Comparison of ENCODE assay signal across 9 mouse cellular contexts in the genomic region with DNA sequence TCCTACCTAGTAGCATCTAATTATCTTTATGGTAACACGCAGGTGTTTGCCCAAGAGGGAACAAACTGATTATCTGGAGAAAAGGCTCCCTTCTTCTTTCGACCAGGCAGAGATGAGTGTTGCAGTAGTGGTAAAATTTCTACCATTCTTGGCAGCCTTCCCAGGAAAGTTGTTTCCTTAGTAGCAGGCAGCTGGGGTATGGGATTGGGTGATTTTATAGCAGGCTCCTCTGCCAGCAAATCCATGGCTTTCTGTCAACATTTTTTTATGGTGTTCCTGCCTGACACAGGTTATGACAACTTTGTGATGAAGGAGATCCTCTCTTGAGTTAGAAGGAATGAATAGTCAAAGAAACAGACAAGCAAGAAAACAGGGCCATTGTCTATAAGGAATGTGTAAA. TPM values are rescaled to one million over a fixed set of nuclear protein-coding genes. Genes with fewer than 3 reads are reported as not detected.
DNase-seq lines count a peak whose midpoint lies in the region; ATAC-seq lines count a peak whose summit lies in the region.
"Had no signal": no experiment of that assay in that cellular context is flagged by ENCODE, and none has a peak within 500 bp of the region (broad histone marks: within the 10 kb centered on the region; RNA-seq: fewer than 3 reads in every experiment).

No protein-coding gene starts in this region.

- peak; percentile 42; the same call in 1 of the 2 replicates for ATAC-seq in forebrain, embryonic 14.5 days

- no peak overlapping the region for H3K4me2 ChIP-seq in forebrain, embryonic 14.5 days (ENCODE audit: low read length)

- no peaks in the 10 kb centered on the region for H3K27me3 ChIP-seq in forebrain, embryonic 14.5 days (replicated peaks; ENCODE audit: control insufficient read depth, insufficient read depth, low read length)
- no peaks in the 10 kb centered on the region for H3K27me3 ChIP-seq in forebrain, embryonic 10.5 days (ENCODE audit: poor library complexity, severe bottlenecking)

- H3K27ac ChIP-seq in forebrain, embryonic 14.5 days (ENCODE audit: low read depth, low read length) = no peak overlapping the region
- no peak overlapping the region for H3K27ac ChIP-seq in forebrain, embryonic 10.5 days

- no peaks in the 10 kb centered on the region for H3K4me1 ChIP-seq in forebrain, embryonic 14.5 days (ENCODE audit: control insufficient read depth, insufficient read depth, low read length)
- H3K4me1 ChIP-seq in forebrain, embryonic 10.5 days = no peaks in the 10 kb centered on the region

- no peaks in the 10 kb centered on the region for H3K9me3 ChIP-seq in forebrain, embryonic 14.5 days (replicated peaks; ENCODE audit: control insufficient read depth, low read length)
- H3K9me3 ChIP-seq in forebrain, embryonic 10.5 days = peaks cover 35% of the 10 kb centered on the region

- H3K9ac ChIP-seq in forebrain, embryonic 14.5 days (ENCODE audit: low read length) = no peak overlapping the region

- DNase-seq in forebrain, embryonic 14.5 days (ENCODE audit: low spot score) = peak; percentile 71
- DNase-seq in forebrain, embryonic 10.5 days (ENCODE audit: extremely low spot score, low spot score) = no peak
- DNase-seq in 3134 (ENCODE audit: extremely low read depth, insufficient read length, low spot score) = peak; percentile 23
- DNase-seq in cerebellum, postnatal 25 days = peak; percentile 11 to 27
- peak; percentile 44 for DNase-seq in layer of hippocampus, adult 9-11 months
- DNase-seq in spleen, adult 18-20 months = no peak
- no peak for DNase-seq in thymus, postnatal 25 days
- DNase-seq in adrenal gland, postnatal 25 days = no peak

- no peak overlapping the region for H3K4me3 ChIP-seq in forebrain, embryonic 14.5 days (ENCODE audit: low read depth, low read length)
- no peak overlapping the region for H3K4me3 ChIP-seq in forebrain, embryonic 10.5 days

- no peaks in the 10 kb centered on the region for H3K36me3 ChIP-seq in forebrain, embryonic 14.5 days (ENCODE audit: control insufficient read depth, insufficient read depth, low read length)
- no peaks in the 10 kb centered on the region for H3K36me3 ChIP-seq in forebrain, embryonic 10.5 days (replicated peaks)

- 76% methylated on average over 2 of the region's 2 CpGs for WGBS in forebrain, embryonic 14.5 days
- 82% methylated on average over 2 of the region's 2 CpGs for WGBS in forebrain, embryonic 10.5 days

RNA-seq across cellular contexts. Expression of a gene that starts 40.2 kb away (rescaled TPM):
- not detected in 2 replicates for polyA plus RNA-seq in forebrain, embryonic 14.5 days (2014; fragmentation: Nextera tagmentation; extraction: Ambion mirVana)
- not detected in 2 replicates for polyA plus RNA-seq in forebrain, embryonic 10.5 days (2016; fragmentation: Nextera tagmentation; extraction: Ambion mirVana)
- not detected in 2 replicates for total RNA-seq in adrenal gland, postnatal 25 days (2021)
- total RNA-seq: left cerebral cortex, adult 8-10 months had no signal

RNA-seq across cellular contexts. Expression of a gene that starts 58.1 kb away (rescaled TPM):
- 46.0 and 62.9 TPM in 2 replicates for polyA plus RNA-seq in forebrain, embryonic 14.5 days (2014; fragmentation: Nextera tagmentation; extraction: Ambion mirVana)
- polyA plus RNA-seq in forebrain, embryonic 10.5 days (2016; fragmentation: Nextera tagmentation; extraction: Ambion mirVana) = 1.3 and 1.5 TPM in 2 replicates
- total RNA-seq in adrenal gland, postnatal 25 days (2021) = 20.4 and 28.9 TPM in 2 replicates

Comparison
In these comparisons a context has a peak if more than half of its experiments do, and no peak if none do; other contexts are left out.
1. DNase-seq: peak in forebrain, embryonic 14.5 days (single experiment), 3134 (single experiment), cerebellum, postnatal 25 days (2 of 2) and layer of hippocampus, adult 9-11 months (single experiment); none in forebrain, embryonic 10.5 days (single experiment), spleen, adult 18-20 months (0 of 2), thymus, postnatal 25 days (single experiment) and adrenal gland, postnatal 25 days (single experiment).
2. RNA of a gene that starts 58.1 kb away (polyA plus RNA-seq): 46.0 to 62.9 TPM in forebrain, embryonic 14.5 days; 1.3 to 1.5 TPM in forebrain, embryonic 10.5 days; every median in the first group is over 10 times any median in the second.